9 mouse cellular contexts compared by ENCODE assay signal in the genomic region with DNA sequence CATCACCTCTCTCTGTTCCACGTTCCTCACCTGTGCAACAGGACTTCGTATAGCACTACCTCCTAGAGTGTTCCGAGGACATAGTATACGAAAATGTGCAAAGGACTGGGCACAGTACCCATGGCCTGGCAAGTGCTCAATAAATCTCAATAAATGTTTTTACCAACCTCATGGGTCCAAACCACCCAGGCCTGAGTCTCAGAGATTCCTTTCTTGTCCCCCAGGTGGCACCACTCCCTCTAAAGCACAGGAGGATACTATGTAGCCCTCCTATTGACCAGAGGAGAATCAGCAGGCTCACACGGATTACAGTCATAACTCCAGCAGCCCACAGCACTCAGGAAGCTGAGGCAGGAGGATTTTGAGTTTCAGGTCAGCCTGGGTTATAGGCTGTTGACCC. TPM values are rescaled to one million over a fixed set of nuclear protein-coding genes. Genes with fewer than 3 reads are reported as not detected.
A peak's percentile ranks its signal among the peaks of the same experiment; 100 is the strongest.
DNase-seq lines count a peak whose midpoint lies in the region; ATAC-seq and TF ChIP-seq lines count a peak whose summit lies in the region.
"Had no signal": no experiment of that assay in that cellular context is flagged by ENCODE, and none has a peak within 500 bp of the region (broad histone marks: within the 10 kb centered on the region; RNA-seq: fewer than 3 reads in every experiment).

No protein-coding gene starts in this region.

- H3K9me3 ChIP-seq in hindbrain, postnatal 0 days (ENCODE audit: low read length): no peaks in the 10 kb centered on the region
- no peaks in the 10 kb centered on the region for H3K9me3 ChIP-seq in hindbrain, embryonic 12.5 days (replicated peaks)

- peak; percentile 43 for DNase-seq in hindbrain, postnatal 0 days (ENCODE audit: low spot score)
- peak; percentile 63 for DNase-seq in 3T3-L1 (ENCODE audit: low read depth, low spot score)
- DNase-seq in B cell, adult 2 months: peak; percentile 41 to 51
- DNase-seq in retina, postnatal 1 day: peak; percentile 38

- no peaks in the 10 kb centered on the region for H3K4me1 ChIP-seq in hindbrain, postnatal 0 days (ENCODE audit: insufficient read depth, low read length)
- H3K4me1 ChIP-seq in hindbrain, embryonic 12.5 days: no peaks in the 10 kb centered on the region

- H3K4me3 ChIP-seq in hindbrain, postnatal 0 days (ENCODE audit: low read length): no peak overlapping the region
- H3K4me3 ChIP-seq in hindbrain, embryonic 12.5 days: no peak overlapping the region

- TF ChIP-seq CTCF in hindbrain, postnatal 0 days (IDR thresholded peaks at IDR 0.05; ENCODE audit: low read depth): peak; percentile 64

- ATAC-seq in hindbrain, postnatal 0 days: 0 out of 2 replicates have a peak, but pooled peaks have one; percentile 39
- no peak for ATAC-seq in hindbrain, embryonic 12.5 days (ENCODE audit: low FRiP score)
- ATAC-seq in erythroid progenitor cell, adult 5-6 weeks (replicated peaks; ENCODE audit: low FRiP score, poor library complexity, severe bottlenecking): peak; percentile 61
- no peak for ATAC-seq in activated CD4-positive, CD25-positive, alpha-beta regulatory T cell, adult 4 months

- WGBS in hindbrain, postnatal 0 days: 76% methylated on average over 5 of the region's 5 CpGs
- WGBS in hindbrain, embryonic 12.5 days: 83% methylated on average over 5 of the region's 5 CpGs

- no peak overlapping the region for H3K9ac ChIP-seq in hindbrain, postnatal 0 days (replicated peaks; ENCODE audit: low read length)
- no peak overlapping the region for H3K9ac ChIP-seq in hindbrain, embryonic 12.5 days

- no peak overlapping the region for H3K4me2 ChIP-seq in hindbrain, postnatal 0 days (ENCODE audit: low read depth, low read length)
- no peak overlapping the region for H3K4me2 ChIP-seq in hindbrain, embryonic 12.5 days (replicated peaks)

- peaks cover 27% of the 10 kb centered on the region; the same call in 1 of the 2 replicates for H3K36me3 ChIP-seq in hindbrain, postnatal 0 days (ENCODE audit: insufficient read depth, low read length)
- H3K36me3 ChIP-seq in hindbrain, embryonic 12.5 days: peaks cover 39% of the 10 kb centered on the region

- H3K27ac ChIP-seq in hindbrain, postnatal 0 days: no peak overlapping the region
- no peak overlapping the region for H3K27ac ChIP-seq in hindbrain, embryonic 12.5 days

- H3K27me3 ChIP-seq in hindbrain, postnatal 0 days (ENCODE audit: insufficient read depth, low read length): no peaks in the 10 kb centered on the region
- no peaks in the 10 kb centered on the region for H3K27me3 ChIP-seq in hindbrain, embryonic 12.5 days

RNA-seq across cellular contexts. Expression of a gene that starts 4.9 kb away (rescaled TPM):
- total RNA-seq in hindbrain, postnatal 0 days (2014; rRNA removed): 113 and 151 TPM in 2 replicates
- 35.9 and 36.5 TPM in 2 replicates for polyA plus RNA-seq in hindbrain, postnatal 0 days (2015; fragmentation: Nextera tagmentation; extraction: Ambion mirVana)
- 26.6 and 28.4 TPM in 2 replicates for polyA plus RNA-seq in hindbrain, embryonic 12.5 days (2016; fragmentation: Nextera tagmentation; extraction: Ambion mirVana)
- total RNA-seq in erythroid progenitor cell, adult 5-6 weeks (2015; ENCODE audit: low replicate concordance): 58.0 and 78.4 TPM in 2 replicates
- 45.3 and 70.0 TPM in 2 replicates for total RNA-seq in erythroid progenitor cell, adult 5-6 weeks (2017; ENCODE audit: low replicate concordance)
- polyA plus RNA-seq in activated CD4-positive, CD25-positive, alpha-beta regulatory T cell, adult 4 months (2017; shearing (Covaris generic)): 1 to 10 TPM; 5.9 to 6.3 TPM

RNA-seq across cellular contexts. Expression of a gene that starts 33.4 kb away (rescaled TPM):
- total RNA-seq in hindbrain, postnatal 0 days (2014; rRNA removed): not detected in 2 replicates
- polyA plus RNA-seq in hindbrain, postnatal 0 days (2015; fragmentation: Nextera tagmentation; extraction: Ambion mirVana): 0.54 TPM in 1 of 2 replicates, not detected in the other
- not detected in 2 replicates for polyA plus RNA-seq in hindbrain, embryonic 12.5 days (2016; fragmentation: Nextera tagmentation; extraction: Ambion mirVana)
- total RNA-seq in erythroid progenitor cell, adult 5-6 weeks (2015; ENCODE audit: low replicate concordance): 11.5 TPM in 1 of 2 replicates, not detected in the other
- not detected in 2 replicates for total RNA-seq in erythroid progenitor cell, adult 5-6 weeks (2017; ENCODE audit: low replicate concordance)
- not detected for polyA plus RNA-seq in activated CD4-positive, CD25-positive, alpha-beta regulatory T cell, adult 4 months (2017; shearing (Covaris generic))
- polyA plus RNA-seq: embryonic facial prominence, embryonic 11.5 days; neural tube, embryonic 11.5 days had no signal

RNA-seq across cellular contexts. Expression of a gene that starts 33.5 kb away (rescaled TPM):
- total RNA-seq in hindbrain, postnatal 0 days (2014; rRNA removed): 7.0 and 8.5 TPM in 2 replicates
- 1.5 and 1.6 TPM in 2 replicates for polyA plus RNA-seq in hindbrain, postnatal 0 days (2015; fragmentation: Nextera tagmentation; extraction: Ambion mirVana)
- 1.1 and 1.3 TPM in 2 replicates for polyA plus RNA-seq in hindbrain, embryonic 12.5 days (2016; fragmentation: Nextera tagmentation; extraction: Ambion mirVana)
- 3.2 and 3.8 TPM in 2 replicates for total RNA-seq in erythroid progenitor cell, adult 5-6 weeks (2015; ENCODE audit: low replicate concordance)
- total RNA-seq in erythroid progenitor cell, adult 5-6 weeks (2017; ENCODE audit: low replicate concordance): 1.3 and 2.7 TPM in 2 replicates
- under 1 TPM; 0.37 to 0.73 TPM for polyA plus RNA-seq in activated CD4-positive, CD25-positive, alpha-beta regulatory T cell, adult 4 months (2017; shearing (Covaris generic))

RNA-seq across cellular contexts. Expression of a gene that starts 43.1 kb away (rescaled TPM):
- total RNA-seq in hindbrain, postnatal 0 days (2014; rRNA removed): 24.8 and 31.1 TPM in 2 replicates
- polyA plus RNA-seq in hindbrain, postnatal 0 days (2015; fragmentation: Nextera tagmentation; extraction: Ambion mirVana): 21.9 and 24.1 TPM in 2 replicates
- polyA plus RNA-seq in hindbrain, embryonic 12.5 days (2016; fragmentation: Nextera tagmentation; extraction: Ambion mirVana): 14.1 and 14.3 TPM in 2 replicates
- 15.5 and 22.7 TPM in 2 replicates for total RNA-seq in erythroid progenitor cell, adult 5-6 weeks (2015; ENCODE audit: low replicate concordance)
- 14.4 and 17.0 TPM in 2 replicates for total RNA-seq in erythroid progenitor cell, adult 5-6 weeks (2017; ENCODE audit: low replicate concordance)
- 10 to 100 TPM; 20.5 to 23.2 TPM for polyA plus RNA-seq in activated CD4-positive, CD25-positive, alpha-beta regulatory T cell, adult 4 months (2017; shearing (Covaris generic))

Comparison
In these comparisons a context has a peak if more than half of its experiments do, and no peak if none do; other contexts are left out.
1. ATAC-seq: peak in hindbrain, postnatal 0 days (single experiment) and erythroid progenitor cell, adult 5-6 weeks (single experiment); none in hindbrain, embryonic 12.5 days (single experiment) and activated CD4-positive, CD25-positive, alpha-beta regulatory T cell, adult 4 months (single experiment).
2. Peak in every context shown above with its lines, with median percentiles within 50 percentile points of each other: DNase-seq.